Mouse (Mus musculus) stomach, postnatal 0 days (tissue): ENCODE data around the gene Pvr.

ENCODE experiments used
- CTCF ChIP-seq: IDR thresholded peaks from 2 replicates; pipeline ENCODE4 v1.5.1; 2016; ENCODE audit warnings: antibody characterized with exemption, low read depth, mild to moderate bottlenecking, moderate library complexity
- EP300 ChIP-seq: optimal IDR thresholded peaks from 2 replicates; pipeline ENCODE3; 2016; ENCODE audit warnings: antibody characterized with exemption

DNA sequence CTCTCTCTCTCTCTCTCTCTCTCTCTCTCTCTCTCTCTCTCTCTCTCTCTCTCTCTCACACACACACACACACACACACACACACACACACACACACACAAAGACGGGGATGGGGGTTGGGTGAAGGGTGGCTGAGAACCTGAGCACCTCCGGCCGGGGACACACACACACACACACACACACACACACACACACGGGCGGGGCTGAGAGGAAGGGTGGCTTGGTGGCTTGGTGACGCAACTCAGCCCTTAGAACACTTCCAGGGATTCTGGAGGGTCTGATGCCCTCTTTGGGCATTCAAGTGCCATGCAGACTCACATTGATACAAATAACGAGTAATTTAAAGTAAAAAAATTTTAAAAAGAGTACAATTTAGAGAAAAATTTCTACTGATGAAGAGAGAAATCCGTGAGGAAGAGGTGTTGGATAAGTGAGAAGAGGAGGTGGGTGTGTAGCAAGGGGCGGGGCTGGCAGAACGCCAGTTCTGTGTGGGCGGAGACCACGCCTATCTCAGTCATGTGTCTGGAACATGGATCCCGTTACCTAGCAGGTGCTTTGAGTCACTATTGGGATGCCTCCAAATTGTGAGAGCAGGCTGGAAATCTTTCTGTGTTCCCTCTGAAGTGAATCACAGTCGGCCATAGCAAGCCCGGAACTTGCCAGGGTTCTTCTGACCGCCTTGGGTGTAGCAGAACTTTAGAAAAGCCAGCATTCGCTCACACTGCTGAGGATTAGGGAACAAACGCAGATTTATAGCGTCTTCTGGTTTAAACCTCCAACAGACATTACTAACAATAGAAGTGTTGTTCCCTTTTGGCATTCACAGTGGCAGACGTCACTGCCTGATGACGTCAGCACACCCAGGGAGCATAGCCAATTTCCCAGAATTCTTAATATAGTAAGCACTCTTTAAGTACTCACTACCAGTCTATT, 12.2 kb upstream of the Pvr start:
- TF ChIP-seq EP300 (no peak), CTCF (no peak)
